Mouse (Mus musculus) stomach, postnatal 0 days (tissue): ENCODE data around the gene Stab1.

Experiments used
- CTCF ChIP-seq: IDR thresholded peaks from 2 replicates; pipeline ENCODE4 v1.5.1; 2016; ENCODE audit warnings: antibody characterized with exemption, low read depth, mild to moderate bottlenecking, moderate library complexity
- EP300 ChIP-seq: optimal IDR thresholded peaks from 2 replicates; pipeline ENCODE3; 2016; ENCODE audit warnings: antibody characterized with exemption

DNA sequence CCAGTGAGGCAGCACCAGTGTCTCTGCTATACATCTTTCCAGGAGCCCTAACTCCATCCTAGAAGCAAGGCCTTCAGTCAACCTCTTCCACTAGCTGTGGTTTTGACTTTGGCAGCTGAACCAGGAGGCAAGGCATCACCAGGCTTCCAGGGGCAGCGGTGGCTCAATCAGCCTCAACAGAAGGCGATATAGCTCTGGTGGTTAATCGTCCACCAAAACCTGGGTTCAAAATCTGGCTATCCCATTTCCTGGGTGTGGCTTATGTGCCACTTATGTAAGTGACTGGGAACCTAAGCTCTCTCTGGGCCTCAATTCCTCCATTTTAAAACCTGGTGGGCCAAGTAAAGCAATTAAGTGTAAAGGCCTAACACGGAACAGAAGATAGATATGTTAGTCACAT, 36.4 kb upstream of the Stab1 start:
- TF ChIP-seq CTCF, result no peak
- no peak for TF ChIP-seq EP300
